Mouse (Mus musculus) CH12.LX (cell line): ENCODE measurements around the gene Cfap61. TPM values are rescaled to one million over a fixed set of nuclear protein-coding genes. Genes with fewer than 3 reads are reported as not detected.

ENCODE experiments used
- DNase-seq: peaks from one replicate; pipeline ENCODE4 v3.0.0-alpha.2; 2013; ENCODE audit errors: extremely low read depth
- H3K27ac ChIP-seq: 2 replicates; pipeline ENCODE4 v1.5.1; 2012; ENCODE audit warnings: low read depth, mild to moderate bottlenecking, control low read depth, moderate library complexity; ENCODE audit not compliant: insufficient read depth
- H3K27me3 ChIP-seq: replicated peaks from 2 replicates; pipeline ENCODE3; 2012; ENCODE audit warnings: inconsistent platforms
- H3K36me3 ChIP-seq, 2 experiments: replicated peaks in 1 of 2; 2 replicates each; pipeline versions ENCODE3 to v1.6.1; 2012; ENCODE audit warnings: inconsistent platforms in 1 of 2, low read length in 1 of 2, mild to moderate bottlenecking in 1 of 2, mixed read lengths in 1 of 2, moderate library complexity in 1 of 2; ENCODE audit not compliant: control insufficient read depth in 1 of 2, insufficient read depth in 1 of 2
- H3K4me1 ChIP-seq, 2 experiments: 2 replicates each; pipeline ENCODE4 v1.6.1; 2012; ENCODE audit warnings: inconsistent platforms in 1 of 2, moderate library complexity in 1 of 2; ENCODE audit not compliant: insufficient read depth in 2 of 2, control insufficient read depth in 1 of 2
- H3K4me2 ChIP-seq: 2 replicates; pipeline ENCODE4 v1.6.1; 2012; ENCODE audit warnings: low read depth, mild to moderate bottlenecking, control low read depth; ENCODE audit not compliant: poor library complexity, insufficient read depth, severe bottlenecking
- H3K4me3 ChIP-seq, 3 experiments: fragments of 150-350 bp in 1 of 3; sonication (generic) in 1 of 3; replicated peaks in 1 of 3; 2 replicates each; pipeline versions ENCODE3 to v1.5.1; 2011 to 2012; ENCODE audit warnings: low read depth in 2 of 3, low read length in 2 of 3, mild to moderate bottlenecking in 2 of 3, moderate library complexity in 2 of 3, control low read depth in 1 of 3, improper control_type of control experiment in 1 of 3, inconsistent platforms in 1 of 3, mixed read lengths in 1 of 3; ENCODE audit not compliant: poor library complexity in 1 of 3
- H3K79me2 ChIP-seq: replicated peaks from 2 replicates; pipeline ENCODE4 v1.6.1; 2012; ENCODE audit warnings: mild to moderate bottlenecking, moderate library complexity; ENCODE audit not compliant: control insufficient read depth, poor library complexity, insufficient read depth, severe bottlenecking; ENCODE audit errors: extremely low read depth
- H3K9ac ChIP-seq: 2 replicates; pipeline ENCODE4 v1.6.1; 2012; ENCODE audit warnings: low read depth, mild to moderate bottlenecking, control low read depth, moderate library complexity; ENCODE audit not compliant: insufficient read depth
- H3K9me3 ChIP-seq: replicated peaks from 2 replicates; pipeline ENCODE3; 2012; ENCODE audit warnings: low read length, inconsistent platforms, mixed read lengths
- BHLHE40 ChIP-seq: IDR thresholded peaks from 2 replicates; pipeline ENCODE4 v1.6.1; 2011; ENCODE audit warnings: mild to moderate bottlenecking, low read depth, low read length, improper control_type of control experiment
- CHD1 ChIP-seq: IDR thresholded peaks from 2 replicates; pipeline ENCODE4 v1.6.1; 2012; ENCODE audit warnings: low read depth, low read length, improper control_type of control experiment, inconsistent platforms
- CTCF ChIP-seq, 2 experiments: IDR thresholded peaks in 1 of 2; conservative IDR thresholded peaks in 1 of 2; 2 replicates each; pipeline ENCODE4 v1.5.1; 2011 to 2012; ENCODE audit warnings: low read depth in 2 of 2, low read length in 2 of 2, improper control_type of control experiment in 1 of 2, inconsistent platforms in 1 of 2, mild to moderate bottlenecking in 1 of 2, moderate library complexity in 1 of 2
- E2F4 ChIP-seq: IDR thresholded peaks from 2 replicates; pipeline ENCODE4 v1.6.1; 2011; ENCODE audit warnings: low read depth, low read length, improper control_type of control experiment; ENCODE audit not compliant: insufficient replicate concordance
- ELF1 ChIP-seq: IDR thresholded peaks from 2 replicates; pipeline ENCODE4 v1.6.1; 2014; ENCODE audit warnings: low read depth, mild to moderate bottlenecking, inconsistent platforms, low read length, improper control_type of control experiment
- EP300 ChIP-seq: IDR thresholded peaks from 2 replicates; pipeline ENCODE4 v1.6.1; 2011; ENCODE audit warnings: low read length, improper control_type of control experiment
- ETS1 ChIP-seq: conservative IDR thresholded peaks from 2 replicates; pipeline ENCODE4 v1.6.1; 2012; ENCODE audit warnings: low read depth, mild to moderate bottlenecking, inconsistent platforms, low read length, improper control_type of control experiment, moderate library complexity
- GABPA ChIP-seq: IDR thresholded peaks from 2 replicates; pipeline ENCODE4 v1.6.1; 2012; ENCODE audit warnings: low read depth, low read length, improper control_type of control experiment, inconsistent platforms; ENCODE audit not compliant: insufficient replicate concordance
- HCFC1 ChIP-seq: IDR thresholded peaks from 2 replicates; pipeline ENCODE4 v1.6.1; 2012; ENCODE audit warnings: low read depth, mild to moderate bottlenecking, inconsistent platforms, low read length, improper control_type of control experiment
- IRF4 ChIP-seq: IDR thresholded peaks from 2 replicates; pipeline ENCODE4 v1.6.1; 2014; ENCODE audit warnings: low read depth, mild to moderate bottlenecking, inconsistent platforms, low read length, improper control_type of control experiment
- JUND ChIP-seq: conservative IDR thresholded peaks from 2 replicates; pipeline ENCODE4 v1.6.1; 2011; ENCODE audit warnings: low read depth, low read length, improper control_type of control experiment
- MAFK ChIP-seq: IDR thresholded peaks from 2 replicates; pipeline ENCODE4 v1.6.1; 2011; ENCODE audit warnings: low read length, improper control_type of control experiment; ENCODE audit not compliant: insufficient replicate concordance
- MAX ChIP-seq: IDR thresholded peaks from 2 replicates; pipeline ENCODE4 v1.6.1; 2011; ENCODE audit warnings: low read length, improper control_type of control experiment
- MAZ ChIP-seq: IDR thresholded peaks from 2 replicates; pipeline ENCODE4 v1.6.1; 2012; ENCODE audit warnings: low read depth, mild to moderate bottlenecking, inconsistent platforms, low read length, improper control_type of control experiment, moderate library complexity
- MEF2A ChIP-seq: IDR thresholded peaks from 2 replicates; pipeline ENCODE4 v1.6.1; 2014; ENCODE audit warnings: low read depth, mild to moderate bottlenecking, inconsistent platforms, low read length, improper control_type of control experiment, borderline replicate concordance
- MXI1 ChIP-seq: IDR thresholded peaks from 2 replicates; pipeline ENCODE4 v1.6.1; 2011; ENCODE audit warnings: mild to moderate bottlenecking, low read depth, low read length, improper control_type of control experiment
- NRF1 ChIP-seq: IDR thresholded peaks from 2 replicates; pipeline ENCODE4 v1.6.1; 2014; ENCODE audit warnings: low read depth, mild to moderate bottlenecking, inconsistent platforms, low read length, improper control_type of control experiment, moderate library complexity
- POLR2AphosphoS2 ChIP-seq: IDR thresholded peaks from 2 replicates; pipeline ENCODE4 v1.6.1; 2011; ENCODE audit warnings: low read depth, low read length, improper control_type of control experiment
- RAD21 ChIP-seq: IDR thresholded peaks from 2 replicates; pipeline ENCODE4 v1.6.1; 2011; ENCODE audit warnings: low read depth, mild to moderate bottlenecking, low read length, improper control_type of control experiment, moderate library complexity
- RCOR1 ChIP-seq: conservative IDR thresholded peaks from 2 replicates; pipeline ENCODE4 v1.6.1; 2012; ENCODE audit warnings: low read depth, mild to moderate bottlenecking, inconsistent platforms, low read length, improper control_type of control experiment
- SMC3 ChIP-seq: IDR thresholded peaks from 2 replicates; pipeline ENCODE4 v1.6.1; 2011; ENCODE audit warnings: low read depth, low read length, improper control_type of control experiment
- TBP ChIP-seq: conservative IDR thresholded peaks from 2 replicates; pipeline ENCODE4 v1.6.1; 2011; ENCODE audit warnings: low read depth, low read length, improper control_type of control experiment
- TCF12 ChIP-seq: IDR thresholded peaks from 2 replicates; pipeline ENCODE4 v1.6.1; 2014; ENCODE audit warnings: low read depth, mild to moderate bottlenecking, inconsistent platforms, low read length, improper control_type of control experiment
- USF1 ChIP-seq: IDR thresholded peaks from 2 replicates; pipeline ENCODE4 v1.6.1; 2014; ENCODE audit warnings: low read depth, mild to moderate bottlenecking, inconsistent platforms, low read length, improper control_type of control experiment
- ZC3H11A ChIP-seq: IDR thresholded peaks from 2 replicates; pipeline ENCODE4 v1.6.1; 2012; ENCODE audit warnings: low read depth, mild to moderate bottlenecking, inconsistent platforms, low read length, improper control_type of control experiment
- ZMIZ1 ChIP-seq: IDR thresholded peaks from 2 replicates; pipeline ENCODE4 v1.6.1; 2012; ENCODE audit warnings: low read depth, mild to moderate bottlenecking, inconsistent platforms, low read length, improper control_type of control experiment
- ZNF384 ChIP-seq: IDR thresholded peaks from 2 replicates; pipeline ENCODE4 v1.6.1; 2012; ENCODE audit warnings: low read depth, low read length, improper control_type of control experiment, inconsistent platforms
- dilution Hi-C: fragments of 300-500 bp; cut with MboI; formaldehyde crosslinking; loops from 2 replicates; pipeline ENCODE4 v1.14.3; 2020; ENCODE audit warnings: low sequenced_read_pairs; ENCODE audit not compliant: extremely low pct_unique_long_range_greater_than_20kb, extremely low pct_ligation_motif_present
- in situ Hi-C: fragments of 300-500 bp; cut with MboI; formaldehyde crosslinking; loops from 3 replicates; pipeline ENCODE4 v1.14.3; 2019; ENCODE audit warnings: low sequenced_read_pairs, low pct_ligation_motif_present, low pct_unique_long_range_greater_than_20kb, mixed read lengths
- polyA plus RNA-seq: library from polyadenylated mRNA; unstranded; fragments of >175 nt; gene quantifications from 2 replicates; pipeline ENCODE4 v1.2.1, GENCODE M21; 2012; ENCODE audit warnings: low read depth; ENCODE audit not compliant: insufficient read length
- total RNA-seq, 2 experiments: library from RNA; depleted of rRNA; stranded (reverse); fragments of 300-350 nt in 1 of 2; fragments of >200 nt in 1 of 2; gene quantifications; 2 replicates each; pipeline ENCODE4 v1.2.3; 2012 to 2014

The Cfap61 gene
- total and polyA plus RNA-seq, 3 experiments = 0.34 TPM; not detected in 2

GRCm38 (mm10) chr2:145941403-145941802 lies 6.8 kb downstream of the Cfap61 start:
- in situ Hi-C loops (no loop called here), dilution Hi-C loops (no loop called here)
- no peaks in the 10 kb centered on the region for H3K9me3 ChIP-seq
- H3K4me2 ChIP-seq = no peak overlapping the region
- H3K36me3 ChIP-seq = no peaks in the 10 kb centered on the region
- peaks cover 25% of the 10 kb centered on the region for H3K27me3 ChIP-seq
- TF ChIP-seq E2F4 (no peak), MXI1 (no peak), MAFK (no peak), JUND (no peak), NRF1 (no peak), RCOR1 (no peak), RAD21 (no peak), ZNF384 (no peak), ZMIZ1 (no peak), TCF12 (no peak), MAZ (no peak), USF1 (no peak), HCFC1 (no peak), CHD1 (no peak), ETS1 (no peak)
- no peak overlapping the region for H3K9ac ChIP-seq
- H3K79me2 ChIP-seq = no peaks in the 10 kb centered on the region
- H3K4me3 ChIP-seq = no peak overlapping the region
- no peak overlapping the region for H3K27ac ChIP-seq
- DNase-seq = no peak
- H3K4me1 ChIP-seq = peaks cover 0 to 6% of the 10 kb centered on the region in 2 experiments; a peak in 1 of 4 replicates

GRCm38 (mm10) chr2:145944286-145944685 lies 9.7 kb downstream of the Cfap61 start:
- H3K4me1 ChIP-seq = no peaks in the 10 kb centered on the region
- peaks cover 7% of the 10 kb centered on the region for H3K27me3 ChIP-seq
- no peaks in the 10 kb centered on the region for H3K9me3 ChIP-seq
- H3K9ac ChIP-seq = no peak overlapping the region
- dilution Hi-C loops = no loop called here
- H3K4me2 ChIP-seq = no peak overlapping the region
- no peak for DNase-seq
- TF ChIP-seq MAX (no peak), CTCF (conservative IDR thresholded peaks at IDR 0.05 in 1 of 2, IDR thresholded peaks at IDR 0.05 in 1 of 2; ENCODE audit: low read depth in 2 of 2, low read length in 2 of 2) (no peak), NRF1 (no peak), TBP (no peak), EP300 (no peak), IRF4 (no peak), POLR2AphosphoS2 (no peak), BHLHE40 (no peak), E2F4 (no peak), SMC3 (no peak), MEF2A (no peak), ZC3H11A (no peak), MAZ (no peak), GABPA (no peak), TCF12 (no peak), HCFC1 (no peak), ELF1 (no peak), ZMIZ1 (no peak), MXI1 (no peak), USF1 (no peak)
- H3K27ac ChIP-seq = no peak overlapping the region
- H3K4me3 ChIP-seq = no peak overlapping the region
- in situ Hi-C loops = no loop called here
- H3K79me2 ChIP-seq = no peaks in the 10 kb centered on the region
- no peaks in the 10 kb centered on the region for H3K36me3 ChIP-seq
